Mouse (Mus musculus): ENCODE measurements at regions not wholly inside any gene's neighbourhood (a gene's known extent, or its start where the extent isn't known, plus 50 kb on each side); places are given as distances from the start of the nearest gene placed in this dataset.

DNA sequence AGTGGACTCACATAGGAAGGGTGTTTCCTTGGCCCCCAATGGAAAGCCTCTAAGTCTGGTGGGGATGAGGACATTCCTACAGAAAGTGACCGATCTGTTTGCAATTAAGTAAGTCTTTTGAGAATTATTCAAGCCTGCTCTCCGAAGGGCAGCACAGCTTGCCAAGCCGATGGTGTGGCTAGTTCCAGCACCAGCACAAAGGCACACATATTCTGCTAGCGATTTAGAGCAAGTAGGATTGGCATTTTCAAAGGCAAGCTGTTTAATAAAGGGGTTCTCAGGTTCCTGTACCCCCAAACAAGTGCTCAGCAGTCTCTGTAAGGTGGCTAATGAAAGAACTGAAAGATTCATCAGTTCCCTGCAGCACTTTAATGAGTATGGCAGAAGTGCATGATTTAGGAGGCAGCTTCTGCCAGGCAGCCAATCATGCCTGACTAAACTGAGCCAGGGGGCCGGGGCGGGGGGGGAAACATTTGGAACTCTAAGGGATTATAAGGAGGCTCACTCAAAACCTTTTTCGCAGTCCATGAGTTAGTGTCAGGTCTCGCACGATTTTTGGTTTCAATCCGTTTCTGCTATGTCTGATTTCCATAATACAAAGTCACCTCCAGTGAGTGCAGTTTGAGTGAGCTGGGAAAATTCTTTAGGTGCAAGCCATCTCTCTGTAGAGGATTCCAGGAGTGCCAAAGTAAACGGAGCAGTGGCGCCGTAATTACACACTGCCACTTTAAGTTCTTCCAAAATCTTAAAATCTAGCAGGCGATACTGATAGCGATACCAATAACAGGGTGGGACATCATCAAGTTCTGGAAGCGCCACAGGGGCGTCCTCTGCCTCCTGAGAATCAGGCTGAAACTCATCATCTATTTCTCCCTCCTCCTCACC, 609.8 kb upstream of the Vrk2 start:
- no peak overlapping the region for H3K27ac ChIP-seq (ENCODE audit: low read depth, low read length)
- WGBS, result 72% methylated on average over 17 of the region's 17 CpGs
- H3K9ac ChIP-seq (ENCODE audit: low read length), result no peak overlapping the region
- H3K9me3 ChIP-seq (replicated peaks; ENCODE audit: control insufficient read depth, low read length), result no peaks in the 10 kb centered on the region
- ATAC-seq, result peak; percentile 76
- DNase-seq (ENCODE audit: low spot score), result peak; percentile 41
- H3K4me1 ChIP-seq (ENCODE audit: control insufficient read depth, insufficient read depth, low read length), result no peaks in the 10 kb centered on the region
- H3K27me3 ChIP-seq (replicated peaks; ENCODE audit: control insufficient read depth, insufficient read depth, low read length), result no peaks in the 10 kb centered on the region
- H3K36me3 ChIP-seq (ENCODE audit: control insufficient read depth, insufficient read depth, low read length), result no peaks in the 10 kb centered on the region
- H3K4me3 ChIP-seq (ENCODE audit: low read depth, low read length), result no peak overlapping the region
- no peak overlapping the region for H3K4me2 ChIP-seq (ENCODE audit: low read length)

DNA sequence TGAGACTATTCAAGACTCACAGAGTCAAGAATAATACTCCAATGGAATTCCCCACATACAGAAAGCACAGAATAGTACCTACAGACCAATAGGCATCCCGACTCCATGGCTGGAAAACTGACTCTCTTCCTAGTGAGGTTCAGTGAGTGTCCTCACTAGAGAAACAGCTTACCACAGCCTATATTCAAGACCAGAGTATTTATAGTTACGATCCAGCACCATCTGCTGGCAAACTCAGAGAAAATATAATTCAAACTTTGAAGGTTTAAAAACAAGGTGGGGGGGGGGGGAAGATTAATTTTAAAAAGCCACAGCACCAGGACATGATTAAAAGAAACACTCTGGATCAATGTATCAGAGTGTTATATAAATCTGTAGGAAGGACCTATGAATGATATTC, 590.2 kb upstream of the Vrk2 start:
- WGBS, result 76% methylated on average over 2 of the region's 2 CpGs

DNA sequence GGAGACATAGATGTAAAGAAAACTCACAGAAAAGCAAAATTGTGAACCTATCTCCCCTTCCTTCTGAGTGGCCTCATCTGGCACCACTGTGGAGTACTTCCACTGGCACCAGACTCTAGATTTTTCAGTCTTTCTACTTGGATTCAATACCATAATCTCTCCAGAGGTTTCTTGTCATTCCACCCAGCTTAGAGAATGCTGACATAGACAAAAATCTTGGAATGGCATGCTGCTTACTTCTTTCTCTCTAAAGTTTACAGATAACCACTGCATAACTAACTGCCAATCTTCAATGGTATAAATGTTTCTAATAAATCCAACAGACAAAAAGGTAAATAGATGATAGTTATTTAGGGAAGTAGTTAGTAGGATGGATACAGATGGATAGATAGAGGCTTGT, 589.6 kb upstream of the Vrk2 start:
- ATAC-seq, result no peak
- Histone ChIP-seq H3K36me3 (ENCODE audit: control insufficient read depth, insufficient read depth, low read length) (no peaks in the 10 kb centered on the region), H3K4me1 (ENCODE audit: control insufficient read depth, insufficient read depth, low read length) (no peaks in the 10 kb centered on the region), H3K4me2 (ENCODE audit: low read length) (no peak overlapping the region), H3K27me3 (replicated peaks; ENCODE audit: control insufficient read depth, insufficient read depth, low read length) (no peaks in the 10 kb centered on the region), H3K9ac (ENCODE audit: low read length) (no peak overlapping the region), H3K4me3 (ENCODE audit: low read depth, low read length) (no peak overlapping the region), H3K27ac (ENCODE audit: low read depth, low read length) (no peak overlapping the region), H3K9me3 (replicated peaks; ENCODE audit: control insufficient read depth, low read length) (no peaks in the 10 kb centered on the region)
- no peak for DNase-seq (ENCODE audit: low spot score)

More for the DNA sequence above, 590.2 kb upstream of the Vrk2 start:
- ATAC-seq, result no peak
- Histone ChIP-seq H3K9me3 (replicated peaks; ENCODE audit: control insufficient read depth, low read length) (no peaks in the 10 kb centered on the region), H3K27ac (ENCODE audit: low read depth, low read length) (no peak overlapping the region), H3K4me3 (ENCODE audit: low read depth, low read length) (no peak overlapping the region), H3K36me3 (ENCODE audit: control insufficient read depth, insufficient read depth, low read length) (no peaks in the 10 kb centered on the region), H3K27me3 (replicated peaks; ENCODE audit: control insufficient read depth, insufficient read depth, low read length) (no peaks in the 10 kb centered on the region), H3K9ac (ENCODE audit: low read length) (no peak overlapping the region), H3K4me1 (ENCODE audit: control insufficient read depth, insufficient read depth, low read length) (no peaks in the 10 kb centered on the region), H3K4me2 (ENCODE audit: low read length) (no peak overlapping the region)
- no peak for DNase-seq (ENCODE audit: low spot score)

DNA sequence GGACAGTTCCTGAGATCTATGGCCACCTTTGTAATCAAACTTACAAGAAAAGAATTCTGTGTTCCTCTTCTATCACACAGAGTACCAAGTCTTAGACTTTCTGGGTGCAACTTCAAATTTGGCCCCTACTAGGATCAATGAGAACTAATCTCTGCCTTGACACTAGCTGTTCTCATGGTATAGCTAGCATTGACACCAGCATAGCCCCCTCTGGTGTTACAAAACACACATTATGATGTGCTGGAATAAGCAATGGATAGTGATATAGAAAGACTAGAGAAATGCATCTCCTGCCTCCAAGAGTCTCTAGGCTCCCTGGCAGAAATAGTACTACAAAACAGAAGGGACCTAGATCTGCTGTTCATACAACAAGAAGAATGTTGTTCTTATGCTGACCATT, 566.6 kb upstream of the Vrk2 start:
- Histone ChIP-seq H3K27ac (ENCODE audit: low read depth, low read length) (no peak overlapping the region), H3K27me3 (replicated peaks; ENCODE audit: control insufficient read depth, insufficient read depth, low read length) (no peaks in the 10 kb centered on the region), H3K36me3 (ENCODE audit: control insufficient read depth, insufficient read depth, low read length) (no peaks in the 10 kb centered on the region), H3K9ac (ENCODE audit: low read length) (no peak overlapping the region), H3K4me3 (ENCODE audit: low read depth, low read length) (no peak overlapping the region), H3K9me3 (replicated peaks; ENCODE audit: control insufficient read depth, low read length) (no peaks in the 10 kb centered on the region), H3K4me2 (ENCODE audit: low read length) (no peak overlapping the region), H3K4me1 (ENCODE audit: control insufficient read depth, insufficient read depth, low read length) (no peaks in the 10 kb centered on the region)
- ATAC-seq, result no peak
- DNase-seq (ENCODE audit: low spot score), result no peak
